Mouse (Mus musculus): ENCODE measurements around the gene Plin5.

- TF ChIP-seq CTCF (IDR thresholded peaks at IDR 0.05) = no peak
- no peak for TF ChIP-seq POLR2A (IDR thresholded peaks at IDR 0.05; ENCODE audit: insufficient read depth, low read depth, low read length)
Measured at GRCm38 (mm10) chr17:56141702-56142605, 24.6 kb upstream of the Plin5 start.

All from heart, adult 2 months (tissue).